Mouse (Mus musculus) cerebellum, postnatal 14 days (tissue): ENCODE data around the gene Zar1l.
"Not testable (repeated sequence)": the region's sequence is repeated elsewhere in the genome, so short reads cannot be mapped to it uniquely, and the experiment has no call there.

Source experiments
- DNase-seq, 2 experiments: peaks; one replicate each; pipeline ENCODE4 v3.0.0; 2021; ENCODE audit warnings: mixed read lengths in 2 of 2

Gene Zar1l

GRCm38 (mm10) chr5:150518064-150518463 is at the start of gene Zar1l:
TSS of gene Zar1l (minus strand) at chr5:150518164.
- no peak for DNase-seq

GRCm38 (mm10) chr5:150566971-150567370 is 49.0 kb upstream of the Zar1l start:
- DNase-seq, result no peak

DNA sequence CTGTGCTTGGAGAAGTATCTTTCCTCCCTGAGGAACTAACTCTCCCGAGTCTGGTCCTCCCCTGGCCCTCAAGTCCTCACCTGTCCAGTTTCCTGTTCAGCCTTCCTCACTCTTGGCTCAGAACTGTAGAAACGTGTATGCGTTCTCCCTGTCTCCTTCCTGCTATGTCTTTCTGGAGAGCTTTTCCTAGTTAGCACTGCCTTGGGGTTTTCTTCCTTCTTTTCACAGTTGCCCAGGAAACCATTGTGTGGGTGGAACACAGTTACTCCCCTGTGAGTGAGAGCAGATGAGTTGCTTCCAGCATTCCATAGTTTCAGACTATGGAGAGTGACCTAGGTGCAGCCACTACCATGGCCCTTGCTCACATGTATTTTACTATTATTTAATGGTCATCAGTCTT is 48.3 kb upstream of the Zar1l start:
- no peak for DNase-seq

DNA sequence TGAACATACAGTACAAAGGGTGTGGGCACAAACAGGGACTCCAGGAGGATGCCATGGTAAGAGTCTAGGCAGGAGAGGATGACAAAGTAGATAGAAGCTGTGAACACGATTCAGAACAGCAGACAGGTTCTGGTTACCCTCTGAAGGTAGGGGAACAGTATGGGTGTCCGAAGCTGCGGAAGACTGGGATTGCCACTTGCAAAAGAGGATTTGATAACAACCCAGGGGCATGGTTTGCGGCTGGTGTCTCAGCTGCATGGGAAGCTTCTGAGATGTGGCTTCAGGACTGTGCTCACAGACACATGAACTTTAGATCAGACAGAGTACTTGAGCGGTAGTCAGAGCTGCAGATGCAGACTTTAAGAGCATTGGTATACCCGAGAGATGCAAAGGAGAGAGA is 46.5 kb upstream of the Zar1l start:
- no peak for DNase-seq

GRCm38 (mm10) chr5:150561783-150562182 is 43.8 kb upstream of the Zar1l start:
- DNase-seq, result no peak

GRCm38 (mm10) chr5:150561376-150561775 is 43.4 kb upstream of the Zar1l start:
- no peak for DNase-seq

GRCm38 (mm10) chr5:150560851-150561250 is 42.9 kb upstream of the Zar1l start:
- no peak for DNase-seq

DNA sequence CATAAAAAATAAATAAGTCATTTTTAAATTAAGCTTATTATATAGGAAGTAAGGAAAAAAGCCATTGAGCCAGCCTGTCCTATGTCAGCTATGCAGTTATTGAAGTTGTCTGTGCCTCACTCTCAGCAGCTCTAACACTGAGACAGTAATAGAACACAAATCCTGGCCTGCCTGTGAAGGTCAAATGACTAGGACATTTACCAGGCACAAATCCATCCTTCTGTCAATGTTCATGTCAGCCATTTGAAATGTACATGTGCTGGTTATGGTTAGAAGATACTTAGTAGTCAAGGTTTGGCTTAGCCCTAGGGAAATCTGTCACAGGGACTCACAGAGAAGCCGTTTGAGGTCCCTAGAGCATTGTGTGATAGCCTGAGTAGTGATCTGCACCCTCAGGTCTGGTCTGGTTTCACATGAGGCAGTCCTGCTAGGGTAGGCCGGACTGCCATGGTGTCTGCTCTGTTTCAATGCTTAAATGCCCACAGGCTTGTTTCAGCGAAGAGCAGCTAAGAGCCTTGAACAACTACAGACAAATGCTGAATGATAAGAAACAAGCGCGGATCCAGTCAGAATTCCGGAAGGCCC is 41.6 kb upstream of the Zar1l start:
- no peak for DNase-seq

- no peak for DNase-seq
These were observed 33.7 kb upstream of the Zar1l start for GRCm38 (mm10) chr5:150551637-150552036.

DNA sequence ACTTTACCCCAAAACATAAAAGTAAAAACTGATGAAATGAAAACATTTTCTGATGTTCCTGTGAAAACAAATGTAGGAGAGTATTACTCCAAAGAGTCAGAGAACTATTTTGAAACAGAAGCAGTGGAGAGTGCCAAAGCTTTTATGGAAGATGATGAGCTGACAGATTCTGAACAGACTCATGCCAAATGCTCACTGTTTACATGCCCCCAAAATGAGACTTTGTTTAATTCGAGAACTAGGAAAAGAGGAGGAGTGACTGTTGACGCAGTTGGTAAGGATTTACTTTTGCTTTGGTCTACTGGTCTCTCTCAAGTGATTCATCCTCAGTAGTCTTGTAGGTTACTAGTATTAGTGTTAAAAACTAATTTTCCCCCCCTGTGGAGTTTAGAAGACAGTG is 25.2 kb upstream of the Zar1l start:
- no peak for DNase-seq

DNA sequence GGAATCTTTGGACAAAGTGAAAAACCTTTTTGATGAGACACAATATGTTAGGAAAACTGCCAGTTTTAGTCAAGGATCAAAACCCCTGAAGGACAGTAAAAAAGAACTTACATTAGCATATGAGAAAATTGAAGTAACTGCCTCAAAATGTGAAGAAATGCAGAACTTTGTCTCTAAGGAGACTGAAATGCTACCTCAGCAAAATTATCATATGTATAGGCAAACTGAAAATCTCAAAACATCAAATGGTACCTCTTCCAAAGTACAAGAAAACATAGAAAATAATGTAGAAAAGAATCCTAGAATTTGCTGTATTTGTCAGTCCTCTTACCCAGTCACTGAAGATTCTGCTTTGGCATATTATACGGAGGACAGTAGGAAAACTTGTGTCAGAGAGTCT is 23.3 kb upstream of the Zar1l start:
- DNase-seq, result no peak

DNA sequence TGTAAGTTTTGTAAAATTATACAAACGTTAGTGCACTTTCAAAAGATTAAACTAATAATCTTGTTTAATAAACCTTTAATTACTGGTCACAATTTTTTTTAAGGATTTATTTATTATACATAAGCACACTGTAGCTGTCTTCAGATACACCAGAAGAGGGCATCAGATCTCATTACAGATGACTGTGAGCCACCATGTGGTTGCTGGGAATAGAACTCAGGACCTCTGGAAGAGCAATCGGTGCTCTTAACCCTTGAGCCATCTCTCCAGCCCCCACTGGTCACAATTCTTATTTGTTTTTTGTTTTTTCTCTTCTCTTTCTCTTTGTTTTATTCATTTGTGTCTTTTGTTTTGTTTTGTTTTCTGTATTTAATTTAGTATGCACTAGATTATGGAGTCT is 7.3 kb upstream of the Zar1l start:
- no peak for DNase-seq

GRCm38 (mm10) chr5:150522867-150523234 is 4.9 kb upstream of the Zar1l start:
- no peak for DNase-seq

DNA sequence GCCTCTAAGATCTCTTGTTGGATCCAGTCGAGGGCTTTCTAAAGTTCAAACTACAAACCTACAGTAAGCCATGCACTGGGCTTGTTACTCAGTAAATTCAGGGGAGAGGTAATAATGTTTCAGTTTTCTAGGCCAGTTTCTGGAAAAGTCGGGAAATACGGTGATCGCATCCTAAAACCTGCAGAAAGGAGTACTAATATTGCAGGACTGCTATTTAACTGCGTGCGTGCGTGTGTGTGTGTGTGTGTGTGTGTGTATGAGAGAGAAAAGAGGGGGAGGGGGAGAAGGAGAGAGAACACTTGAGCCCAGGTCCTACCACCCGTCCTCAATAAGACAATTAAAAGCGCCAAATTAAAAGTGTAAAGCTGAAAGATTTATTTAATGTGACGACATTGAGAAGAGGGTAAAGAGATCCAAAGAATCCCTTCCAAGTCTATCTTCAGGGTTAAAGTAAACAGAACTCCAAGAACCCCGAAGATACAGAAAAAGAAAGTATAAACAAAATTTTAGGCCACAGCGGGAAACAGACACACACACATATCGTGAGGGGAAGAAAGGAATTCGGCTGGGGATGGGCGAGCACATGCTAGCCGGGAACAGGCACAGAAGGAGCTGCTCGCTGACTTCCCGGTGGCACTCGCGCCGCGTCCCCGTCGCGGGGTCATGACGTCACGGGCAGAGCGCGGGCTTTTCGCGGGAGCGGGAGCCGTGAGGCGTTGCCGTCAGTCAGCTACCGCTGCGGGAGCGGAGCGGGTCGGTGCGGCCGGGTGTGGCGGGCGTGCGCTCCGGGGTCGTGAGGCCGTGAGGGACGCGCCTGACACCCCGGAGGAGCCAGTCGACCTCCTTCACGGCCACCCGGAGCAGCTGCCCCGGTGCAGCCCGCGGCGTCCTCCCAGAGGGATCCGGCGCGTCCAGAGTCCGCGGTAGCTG is 4.2 kb upstream of the Zar1l start, which contains the start of gene Brca2:
TSS of gene Brca2 (plus strand) at position 694 of the 930 bp plus-strand sequence.
- DNase-seq, result peak; percentile 95 to 96

DNA sequence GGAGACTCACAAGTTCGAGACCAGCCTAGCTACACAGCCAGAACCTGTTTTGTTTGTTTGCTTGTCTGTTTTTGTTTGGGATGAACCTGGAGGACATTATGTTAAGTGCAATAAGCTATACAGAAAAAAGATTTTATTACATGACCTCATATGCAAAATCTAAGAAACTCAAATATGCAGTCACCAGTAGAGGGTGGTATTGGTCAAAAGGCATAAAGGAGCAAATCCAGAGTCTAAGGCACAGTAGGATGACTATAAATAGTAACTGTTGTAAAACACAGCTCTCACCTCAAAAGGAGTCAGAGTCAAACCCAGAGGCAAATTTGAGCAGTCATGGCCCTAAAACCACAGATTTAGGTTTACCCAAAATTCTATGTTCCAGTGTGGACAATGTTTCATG is 1.6 kb upstream of the Zar1l start:
- peak in 1 of 2 experiments; percentile 7 for DNase-seq

GRCm38 (mm10) chr5:150514027-150514426 is 3.9 kb downstream of the Zar1l start:
- no peak for DNase-seq

DNA sequence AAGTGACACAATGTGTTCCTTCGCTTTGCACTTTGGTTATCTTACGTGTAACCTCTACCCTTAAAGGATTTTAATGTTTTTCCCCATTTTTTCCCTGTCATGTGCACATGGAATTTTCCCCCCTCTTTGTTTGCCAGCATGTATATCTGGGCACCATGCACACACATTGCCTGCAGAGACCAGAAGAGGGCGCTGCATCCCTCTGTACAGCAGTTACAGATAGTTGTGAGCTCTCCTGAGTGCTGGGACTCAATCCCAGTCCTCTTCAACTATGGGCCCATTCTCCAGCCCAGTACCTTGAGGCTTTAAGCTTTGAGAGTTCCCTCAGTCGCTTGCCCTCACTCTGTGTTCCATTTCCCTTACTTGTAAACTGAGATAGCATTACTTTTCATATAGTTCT is 4.7 kb downstream of the Zar1l start:
- DNase-seq, result no peak

- DNase-seq, result no peak
These were observed 7.3 kb downstream of the Zar1l start for GRCm38 (mm10) chr5:150510451-150511225.

- DNase-seq, result peak; percentile 31 to 48
These were observed 22.2 kb downstream of the Zar1l start for GRCm38 (mm10) chr5:150495792-150496191.

DNA sequence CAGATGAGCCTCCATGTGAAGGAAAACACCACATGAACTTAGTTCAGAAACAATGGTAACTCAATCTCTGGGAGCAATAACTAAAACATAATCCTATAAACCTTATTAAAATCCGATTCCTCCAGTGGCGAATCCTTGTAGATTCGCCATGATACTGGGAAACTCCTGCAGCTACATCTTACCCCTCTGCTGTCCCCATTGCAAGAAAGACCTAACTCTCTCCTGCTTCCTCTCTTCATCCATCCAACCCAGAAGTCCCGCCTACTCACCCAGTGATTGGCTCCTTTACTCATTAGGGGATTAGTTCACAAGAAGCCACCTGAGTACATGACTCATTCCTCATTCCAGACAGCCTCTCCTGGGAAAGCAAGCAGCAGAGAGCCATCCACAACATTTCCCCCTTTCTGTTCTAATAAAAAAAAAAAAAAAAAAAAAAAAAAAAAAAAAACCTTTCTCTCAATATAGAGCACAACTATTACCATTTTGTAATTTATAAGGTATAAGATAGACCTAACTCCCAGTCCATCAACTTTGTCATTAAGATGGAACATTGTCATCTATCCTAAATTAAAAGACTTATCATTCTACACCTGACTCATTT is 26.3 kb downstream of the Zar1l start:
- DNase-seq, result not testable (repeated sequence)

DNA sequence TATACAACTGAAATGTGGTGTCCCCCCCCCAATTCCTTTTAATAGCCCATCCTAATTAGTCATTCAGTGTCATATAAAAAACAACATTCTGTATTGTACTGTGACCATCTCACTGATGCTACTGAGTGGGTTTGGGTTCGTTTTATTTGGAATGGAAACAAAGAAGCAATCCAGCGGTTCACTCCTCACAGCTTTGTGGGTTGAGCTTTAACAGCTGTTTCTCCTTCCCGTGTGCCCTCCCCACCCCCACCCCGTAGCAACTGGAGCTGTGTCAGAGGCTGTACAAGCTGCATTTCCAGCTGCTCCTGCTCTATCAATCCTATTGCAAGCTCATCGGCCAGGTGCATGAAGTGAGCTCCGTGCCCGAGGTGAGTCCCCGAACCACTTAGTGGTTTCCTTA is 27.1 kb downstream of the Zar1l start:
- no peak for DNase-seq

DNA sequence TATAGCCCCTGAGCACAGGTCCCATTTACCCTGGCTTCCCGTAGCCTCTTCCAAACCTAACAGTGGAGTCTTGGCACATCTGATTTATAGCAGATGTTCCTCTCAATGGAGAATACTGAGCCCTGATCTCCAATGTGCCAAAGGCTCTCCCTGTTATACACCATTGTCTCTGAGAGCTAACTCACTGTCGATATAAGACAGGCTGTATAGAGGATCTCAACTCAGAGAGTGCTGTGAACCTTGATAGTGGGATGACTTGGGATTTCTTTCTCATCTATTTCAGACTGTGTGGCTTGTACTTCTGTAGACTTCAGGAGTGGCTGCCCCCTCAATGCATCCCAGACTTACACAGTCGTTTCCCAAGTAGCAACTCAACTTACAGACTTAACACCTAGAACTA is 27.7 kb downstream of the Zar1l start:
- DNase-seq, result no peak

DNA sequence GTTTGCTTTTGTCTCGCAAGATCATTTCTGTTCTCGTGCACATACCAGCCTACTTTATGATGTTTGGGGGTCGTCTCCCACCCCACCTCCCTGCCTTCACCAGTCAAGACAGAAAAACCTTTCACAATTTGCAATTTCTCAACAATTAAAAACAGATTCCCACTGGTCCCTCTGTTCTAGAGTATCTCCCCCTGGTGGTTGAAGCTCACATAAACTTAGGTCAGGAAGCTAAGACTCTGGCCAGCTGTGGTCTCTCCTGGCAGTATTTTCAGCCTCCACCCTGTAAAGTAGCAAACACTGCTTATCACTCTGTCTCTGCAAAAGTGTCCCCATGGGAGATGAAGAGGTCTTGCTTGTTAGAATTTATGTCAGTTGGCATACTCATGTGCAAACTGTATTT is 32.8 kb downstream of the Zar1l start:
- no peak for DNase-seq
